Mouse (Mus musculus): Measurements from ENCODE around the gene Cutal. TPM values are rescaled to one million over a fixed set of nuclear protein-coding genes. Genes with fewer than 3 reads are reported as not detected.

Cutal gene
- polyA plus RNA-seq, 1 experiment from 2014 or later: 19.0 TPM

DNA sequence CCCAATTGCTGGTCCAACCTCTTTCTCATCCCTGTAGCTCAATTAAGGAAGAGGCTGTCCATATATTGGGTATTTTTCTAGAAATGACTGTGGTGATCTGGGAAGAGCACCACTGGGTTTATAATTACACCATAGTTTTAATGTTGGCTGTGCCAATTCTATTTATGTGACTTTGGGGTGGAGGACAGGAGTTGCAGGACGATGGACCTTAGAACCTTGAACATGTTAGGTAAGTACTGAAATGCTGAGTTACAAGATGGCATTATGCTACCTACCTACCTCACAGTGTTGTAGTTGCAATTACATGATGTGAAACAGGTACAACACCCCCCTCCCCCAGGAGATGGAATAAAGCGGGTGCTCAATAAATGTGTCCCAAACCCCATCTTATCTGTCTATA lies 8.6 kb downstream of the Cutal start:
- H3K27ac ChIP-seq: no peak overlapping the region
- 59% methylated on average over 2 of the region's 2 CpGs for WGBS
- H3K4me3 ChIP-seq (replicated peaks; ENCODE audit: low read depth, low read length): no peak overlapping the region
- no peak overlapping the region for H3K9ac ChIP-seq (ENCODE audit: low read depth, low read length)
- no peaks in the 10 kb centered on the region for H3K27me3 ChIP-seq (ENCODE audit: insufficient read depth, low read length)
- H3K9me3 ChIP-seq (replicated peaks; ENCODE audit: low read length): no peaks in the 10 kb centered on the region
- ATAC-seq (replicated peaks; ENCODE audit: low FRiP score, low read depth): no peak
- TF ChIP-seq CTCF (IDR thresholded peaks at IDR 0.05; ENCODE audit: low read depth): no peak
- no peaks in the 10 kb centered on the region for H3K4me1 ChIP-seq (replicated peaks; ENCODE audit: insufficient read depth, low read length)
- no peak for DNase-seq (ENCODE audit: low spot score)
- no peak overlapping the region for H3K4me2 ChIP-seq (ENCODE audit: low read length)
- H3K36me3 ChIP-seq (ENCODE audit: insufficient read depth, low read length): no peaks in the 10 kb centered on the region

- 0 out of 2 replicates have a peak, but pooled peaks have one; percentile 40 for ATAC-seq (replicated peaks; ENCODE audit: low FRiP score, low read depth)
- no peak overlapping the region for H3K9ac ChIP-seq (ENCODE audit: low read depth, low read length)
- WGBS: 27% methylated on average over 5 of the region's 5 CpGs
These were observed 9.0 kb downstream of the Cutal start for GRCm38 (mm10) chr2:34883190-34883589.

DNA sequence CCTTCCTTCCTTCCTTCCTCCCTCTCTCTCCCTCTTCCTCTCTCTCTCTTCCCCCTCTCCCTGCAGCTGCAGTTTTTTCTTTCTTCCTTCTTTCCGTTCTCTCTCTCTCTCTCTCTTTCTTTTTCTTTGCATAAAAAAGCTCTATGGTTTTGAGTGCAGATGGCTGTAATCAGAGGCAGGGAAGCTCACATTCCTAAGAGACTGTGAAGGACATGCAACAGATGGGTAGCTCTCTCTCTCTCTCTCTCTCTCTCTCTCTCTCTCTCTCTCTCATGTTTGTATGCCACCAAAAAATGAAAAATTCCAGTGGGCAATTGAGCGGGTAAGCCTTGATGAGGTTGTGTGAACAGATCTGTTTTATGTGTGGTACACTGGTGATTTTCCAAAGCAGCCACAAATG lies 10.0 kb downstream of the Cutal start:
- Histone ChIP-seq H3K27ac (no peak overlapping the region), H3K4me3 (replicated peaks; ENCODE audit: low read depth, low read length) (no peak overlapping the region), H3K4me2 (ENCODE audit: low read length) (no peak overlapping the region), H3K36me3 (ENCODE audit: insufficient read depth, low read length) (no peaks in the 10 kb centered on the region), H3K9me3 (replicated peaks; ENCODE audit: low read length) (no peaks in the 10 kb centered on the region), H3K4me1 (replicated peaks; ENCODE audit: insufficient read depth, low read length) (no peaks in the 10 kb centered on the region), H3K9ac (ENCODE audit: low read depth, low read length) (no peak overlapping the region), H3K27me3 (ENCODE audit: insufficient read depth, low read length) (no peaks in the 10 kb centered on the region)
- no peak for DNase-seq (ENCODE audit: low spot score)
- TF ChIP-seq CTCF (IDR thresholded peaks at IDR 0.05; ENCODE audit: low read depth): no peak
- no peak for ATAC-seq (replicated peaks; ENCODE audit: low FRiP score, low read depth)
- 74% methylated on average over 2 of the region's 2 CpGs for WGBS

More at GRCm38 (mm10) chr2:34883190-34883589, 9.0 kb downstream of the Cutal start:
- H3K27me3 ChIP-seq (ENCODE audit: insufficient read depth, low read length): no peaks in the 10 kb centered on the region
- H3K36me3 ChIP-seq (ENCODE audit: insufficient read depth, low read length): no peaks in the 10 kb centered on the region
- H3K9me3 ChIP-seq (replicated peaks; ENCODE audit: low read length): no peaks in the 10 kb centered on the region
- no peak overlapping the region for H3K4me2 ChIP-seq (ENCODE audit: low read length)
- no peak overlapping the region for H3K27ac ChIP-seq
- TF ChIP-seq CTCF (IDR thresholded peaks at IDR 0.05; ENCODE audit: low read depth): no peak
- H3K4me1 ChIP-seq (replicated peaks; ENCODE audit: insufficient read depth, low read length): no peaks in the 10 kb centered on the region
- DNase-seq (ENCODE audit: low spot score): peak; percentile 61
- H3K4me3 ChIP-seq (replicated peaks; ENCODE audit: low read depth, low read length): no peak overlapping the region

- H3K36me3 ChIP-seq (ENCODE audit: insufficient read depth, low read length): no peaks in the 10 kb centered on the region
- H3K4me1 ChIP-seq (replicated peaks; ENCODE audit: insufficient read depth, low read length): no peaks in the 10 kb centered on the region
- 66% methylated on average over 5 of the region's 5 CpGs for WGBS
- H3K4me2 ChIP-seq (ENCODE audit: low read length): no peak overlapping the region
- no peak overlapping the region for H3K4me3 ChIP-seq (replicated peaks; ENCODE audit: low read depth, low read length)
- H3K27ac ChIP-seq: no peak overlapping the region
- H3K9me3 ChIP-seq (replicated peaks; ENCODE audit: low read length): no peaks in the 10 kb centered on the region
- no peaks in the 10 kb centered on the region for H3K27me3 ChIP-seq (ENCODE audit: insufficient read depth, low read length)
- DNase-seq (ENCODE audit: low spot score) (no peak), ATAC-seq (replicated peaks; ENCODE audit: low FRiP score, low read depth) (no peak)
- H3K9ac ChIP-seq (ENCODE audit: low read depth, low read length): no peak overlapping the region
- TF ChIP-seq CTCF (IDR thresholded peaks at IDR 0.05; ENCODE audit: low read depth): no peak
These were observed 19.8 kb downstream of the Cutal start for GRCm38 (mm10) chr2:34893950-34894349.

DNA sequence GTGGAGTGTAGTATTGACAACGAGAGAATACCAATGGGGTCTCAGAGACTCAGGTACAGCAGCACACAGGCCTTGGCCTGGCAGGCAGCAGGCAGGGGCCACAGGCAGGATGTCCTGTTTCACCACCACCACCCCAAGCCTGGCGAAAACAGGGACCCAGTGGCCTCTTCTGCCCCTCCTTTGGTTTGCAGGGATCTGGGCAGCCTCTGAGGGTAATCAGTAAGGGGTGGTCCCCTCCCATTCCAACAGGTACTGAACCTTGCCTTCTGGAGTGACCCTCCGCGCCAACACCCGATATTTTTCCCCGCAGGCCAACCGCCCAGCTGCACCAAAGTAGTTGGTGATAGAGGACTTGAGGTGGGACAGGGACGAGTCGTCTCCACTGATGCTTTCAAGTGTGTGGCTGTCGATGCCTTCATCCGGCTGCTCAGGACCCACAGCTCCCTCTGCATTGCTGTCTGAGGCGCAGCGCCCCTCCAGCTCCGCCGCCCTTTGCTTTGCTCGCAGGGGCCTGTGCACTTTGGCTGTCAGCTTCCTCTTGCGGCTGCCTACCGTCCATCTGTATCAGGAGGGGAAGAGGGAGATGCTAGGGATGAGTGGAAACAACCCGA lies 21.4 kb downstream of the Cutal start:
- no peak for TF ChIP-seq CTCF (IDR thresholded peaks at IDR 0.05; ENCODE audit: low read depth)
- no peaks in the 10 kb centered on the region for H3K27me3 ChIP-seq (ENCODE audit: insufficient read depth, low read length)
- no peaks in the 10 kb centered on the region for H3K36me3 ChIP-seq (ENCODE audit: insufficient read depth, low read length)
- H3K9me3 ChIP-seq (replicated peaks; ENCODE audit: low read length): no peaks in the 10 kb centered on the region
- DNase-seq (ENCODE audit: low spot score) (no peak), ATAC-seq (replicated peaks; ENCODE audit: low FRiP score, low read depth) (no peak)
- 78% methylated on average over 19 of the region's 19 CpGs for WGBS
- H3K4me1 ChIP-seq (replicated peaks; ENCODE audit: insufficient read depth, low read length): no peaks in the 10 kb centered on the region
- no peak overlapping the region for H3K27ac ChIP-seq
- H3K9ac ChIP-seq (ENCODE audit: low read depth, low read length): no peak overlapping the region
- H3K4me3 ChIP-seq (replicated peaks; ENCODE audit: low read depth, low read length): no peak overlapping the region
- no peak overlapping the region for H3K4me2 ChIP-seq (ENCODE audit: low read length)

GRCm38 (mm10) chr2:34896821-34897460 lies 22.7 kb downstream of the Cutal start:
- TF ChIP-seq CTCF (IDR thresholded peaks at IDR 0.05; ENCODE audit: low read depth): no peak
- Histone ChIP-seq H3K36me3 (ENCODE audit: insufficient read depth, low read length) (no peaks in the 10 kb centered on the region), H3K4me3 (replicated peaks; ENCODE audit: low read depth, low read length) (no peak overlapping the region), H3K9ac (ENCODE audit: low read depth, low read length) (no peak overlapping the region), H3K27ac (no peak overlapping the region), H3K27me3 (ENCODE audit: insufficient read depth, low read length) (no peaks in the 10 kb centered on the region), H3K4me1 (replicated peaks; ENCODE audit: insufficient read depth, low read length) (no peaks in the 10 kb centered on the region), H3K9me3 (replicated peaks; ENCODE audit: low read length) (no peaks in the 10 kb centered on the region), H3K4me2 (ENCODE audit: low read length) (no peak overlapping the region)
- WGBS: 66% methylated on average over 17 of the region's 17 CpGs
- ATAC-seq (replicated peaks; ENCODE audit: low FRiP score, low read depth): no peak
- no peak for DNase-seq (ENCODE audit: low spot score)
